Mouse (Mus musculus) CH12F3 (cell line): ENCODE data around the gene Slc5a12.

Experiments used
- in situ Hi-C: fragments of 300-500 bp; cut with MboI; formaldehyde crosslinking; loops from 2 replicates; pipeline ENCODE4 v1.14.3; 2020; ENCODE audit warnings: low sequenced_read_pairs

Gene Slc5a12

GRCm38 (mm10) chr2:110596932-110597331 is at the start of gene Slc5a12:
Gene Slc5a12 (plus strand): TSS chr2:110597298.
- in situ Hi-C loops: no loop called here

DNA sequence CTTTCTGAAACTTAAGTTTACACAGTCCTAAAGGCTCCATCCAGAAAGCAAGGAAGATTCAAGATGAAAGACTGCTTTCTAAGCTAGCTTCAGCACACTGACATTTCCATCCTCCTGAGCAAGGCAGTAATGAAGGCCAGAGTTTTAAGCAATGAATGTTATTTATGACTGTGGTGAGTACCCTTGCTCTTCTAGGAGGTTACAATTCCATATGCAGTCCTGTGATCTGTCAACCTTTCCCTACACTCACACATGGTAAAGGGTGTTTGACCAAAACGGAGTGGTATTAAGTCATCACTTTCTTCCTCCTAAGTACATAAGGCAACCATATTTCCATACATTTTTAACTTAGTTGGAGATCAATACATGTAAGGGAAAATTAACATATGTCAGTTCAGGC is 41.0 kb upstream of the Slc5a12 start:
- in situ Hi-C loops: loop anchor here (25.0 kb wide), 1 partner anchor 319 kb away; no protein-coding TSS in a partner anchor

- in situ Hi-C loops: loop anchor here (10.0 to 25.0 kb wide), 2 partner anchors 325 to 658 kb away; no protein-coding TSS in a partner anchor
Measured at GRCm38 (mm10) chr2:110562621-110563020, 34.5 kb upstream of the Slc5a12 start.

DNA sequence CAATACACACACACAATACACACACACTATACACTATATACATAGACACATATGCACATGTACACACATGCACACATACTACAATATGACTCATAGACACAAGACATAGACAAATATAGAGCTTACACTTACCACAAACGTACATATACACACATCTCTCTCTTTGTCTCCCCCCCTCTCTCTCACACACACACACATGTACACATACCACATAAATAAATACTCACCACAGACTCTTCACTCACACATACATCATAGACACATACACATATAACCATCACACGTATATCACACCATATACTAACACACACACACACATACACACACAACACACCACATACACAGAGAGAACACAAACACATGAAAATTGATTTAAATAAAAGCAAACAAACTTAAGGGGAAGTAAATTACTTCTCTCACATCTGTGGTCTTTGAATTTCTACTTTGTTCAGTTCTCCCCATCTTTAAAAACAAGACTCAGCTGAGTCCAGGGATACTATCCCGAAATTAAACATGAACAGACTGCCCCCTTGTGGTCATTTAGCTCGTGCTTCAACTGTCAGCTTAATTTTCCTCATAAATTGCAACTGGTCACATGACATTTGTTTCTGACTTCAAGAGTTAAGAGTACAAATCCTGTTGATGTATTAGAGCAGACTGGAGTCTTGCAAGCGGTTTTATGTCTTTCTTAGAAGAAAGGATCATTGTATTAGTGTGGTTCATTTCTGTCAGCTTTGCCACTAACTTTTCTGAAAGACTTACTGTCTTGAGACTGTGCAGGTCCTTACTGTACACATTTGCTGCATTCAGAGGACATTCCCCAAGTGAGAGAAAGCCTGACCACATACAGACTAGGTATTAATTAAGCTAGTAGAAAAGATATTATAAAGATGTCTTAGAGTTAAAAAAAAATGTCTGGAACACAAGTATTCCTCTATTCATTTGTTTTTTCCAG is 32.1 kb upstream of the Slc5a12 start:
- in situ Hi-C loops: loop anchor here (10.0 to 25.0 kb wide), 2 partner anchors 328 to 660 kb away; no protein-coding TSS in a partner anchor

GRCm38 (mm10) chr2:110586692-110587091 is 10.4 kb upstream of the Slc5a12 start:
- in situ Hi-C loops: no loop called here

GRCm38 (mm10) chr2:110590007-110590406 is 7.1 kb upstream of the Slc5a12 start:
- in situ Hi-C loops: no loop called here

- in situ Hi-C loops: no loop called here
Measured at GRCm38 (mm10) chr2:110592276-110592675, 4.8 kb upstream of the Slc5a12 start.

DNA sequence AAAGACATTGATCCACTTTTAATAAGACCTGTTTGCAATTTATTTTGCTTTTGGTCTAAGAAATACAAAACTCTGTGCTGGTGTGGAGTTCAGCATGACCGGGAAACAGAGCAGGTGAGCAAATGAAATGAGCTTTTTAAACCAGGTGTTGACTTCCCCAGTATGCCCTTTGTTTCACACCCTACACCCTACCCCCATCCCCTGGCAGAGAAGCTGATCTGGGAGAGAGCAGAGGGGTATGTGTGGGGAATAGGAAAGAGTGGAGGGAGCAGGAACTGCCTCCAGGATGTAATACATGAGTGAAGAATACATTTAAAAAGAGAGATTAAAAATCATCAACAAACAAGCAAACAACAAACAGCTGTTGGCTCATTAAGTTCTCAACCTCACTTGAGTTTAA is 47.3 kb downstream of the Slc5a12 start:
- in situ Hi-C loops: no loop called here

DNA sequence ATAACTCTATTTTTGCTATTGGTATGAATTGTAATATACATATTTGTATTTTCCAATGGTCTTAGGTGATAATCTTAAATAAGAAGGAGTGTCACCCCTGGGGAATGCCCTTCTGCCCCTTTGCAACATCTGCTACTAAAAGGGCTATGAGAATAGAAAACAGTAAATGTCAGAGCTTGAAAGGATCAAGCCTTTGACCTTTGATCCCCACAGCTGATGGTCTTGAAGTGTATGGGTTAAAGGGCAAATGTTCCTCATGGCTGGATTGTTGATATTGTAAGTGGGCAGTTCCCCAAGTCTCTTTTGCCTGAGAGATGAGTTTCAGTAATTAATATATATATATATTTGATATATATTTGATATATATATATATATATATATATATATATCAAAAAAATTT is 47.7 kb downstream of the Slc5a12 start:
- in situ Hi-C loops: no loop called here

- in situ Hi-C loops: no loop called here
Measured at GRCm38 (mm10) chr2:110663329-110663728, 66.2 kb downstream of the Slc5a12 start.

DNA sequence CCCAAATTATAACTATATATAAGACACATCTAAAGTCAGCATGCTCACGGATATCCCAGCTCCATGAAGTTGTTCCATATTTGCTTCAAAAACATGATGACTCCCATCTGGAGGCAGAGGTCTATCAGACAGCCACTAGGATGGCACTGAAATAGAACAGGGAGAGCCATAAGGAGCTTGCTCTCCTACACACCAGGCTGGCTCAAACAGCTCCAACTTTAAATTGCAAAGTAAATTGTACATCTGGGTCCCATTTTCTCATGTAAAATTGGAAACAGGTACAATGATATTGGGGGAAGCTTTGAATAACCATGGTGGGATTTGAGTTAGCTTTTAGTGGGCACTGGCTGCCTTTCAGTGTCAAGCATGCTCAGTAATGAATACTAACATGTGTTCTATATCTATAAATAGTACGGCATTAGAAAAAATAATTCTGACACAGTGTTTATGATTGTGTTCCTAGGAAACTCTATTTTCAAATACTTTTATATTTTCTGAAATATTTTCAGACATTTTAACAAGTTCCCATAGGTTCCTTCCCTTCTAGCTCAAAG is 74.0 kb downstream of the Slc5a12 start:
- in situ Hi-C loops: no loop called here
